Mouse (Mus musculus): ENCODE measurements around the gene Daglb.

The Daglb gene

DNA sequence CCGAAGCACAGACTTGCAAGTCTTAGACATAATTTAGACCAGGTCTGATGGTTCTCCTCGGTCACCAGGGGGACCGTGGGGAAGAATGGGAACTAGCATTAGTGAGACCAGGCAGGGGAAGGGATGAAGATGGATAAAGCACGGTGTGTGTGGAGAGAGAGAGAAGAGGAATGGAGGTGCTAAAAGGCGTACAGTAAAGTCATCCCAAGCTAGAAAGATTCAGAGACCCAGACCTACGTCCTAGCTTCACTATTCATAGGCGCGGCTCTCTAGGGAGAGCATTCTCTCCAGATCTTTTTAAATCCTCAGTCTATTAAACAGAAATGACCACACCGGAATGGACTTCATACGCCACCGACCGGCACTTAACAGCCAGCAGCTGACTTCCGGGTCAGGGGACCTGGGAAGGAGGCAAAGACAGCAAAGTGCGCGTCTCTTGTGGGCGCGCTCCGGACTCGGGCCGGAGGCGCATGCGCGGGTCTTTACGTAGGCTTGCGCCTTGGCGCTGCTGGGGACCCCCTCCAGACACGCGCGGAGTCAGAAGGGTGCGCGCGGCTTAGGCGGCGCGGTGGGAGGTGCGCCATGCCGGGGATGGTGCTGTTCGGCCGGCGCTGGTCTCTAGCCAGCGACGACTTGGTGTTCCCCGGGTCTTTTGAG lies at the start of gene Daglb:
TSS of gene Daglb (plus strand) at position 485 of the 657 bp plus-strand sequence.
- peak; percentile 92 for DNase-seq

DNA sequence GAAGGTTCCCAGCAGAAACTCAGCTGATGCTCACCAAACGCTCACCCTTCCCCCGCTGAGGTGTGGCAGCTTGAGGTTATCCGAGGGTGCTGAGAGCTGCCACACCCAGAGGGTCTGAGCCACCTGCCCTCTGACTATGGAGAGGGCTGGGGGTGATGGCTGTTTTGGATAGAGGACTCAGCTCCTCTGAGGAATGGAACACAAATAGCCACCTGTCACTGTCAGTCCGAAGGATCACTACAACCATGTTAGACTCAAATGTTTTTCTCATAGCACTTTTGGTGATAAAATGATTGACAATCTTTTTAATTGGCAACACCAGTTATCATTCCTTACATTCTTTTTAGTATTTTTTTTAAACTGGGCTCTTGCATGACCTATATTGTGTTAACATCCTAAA lies 42.9 kb upstream of the Daglb start:
- DNase-seq, result no peak

DNA sequence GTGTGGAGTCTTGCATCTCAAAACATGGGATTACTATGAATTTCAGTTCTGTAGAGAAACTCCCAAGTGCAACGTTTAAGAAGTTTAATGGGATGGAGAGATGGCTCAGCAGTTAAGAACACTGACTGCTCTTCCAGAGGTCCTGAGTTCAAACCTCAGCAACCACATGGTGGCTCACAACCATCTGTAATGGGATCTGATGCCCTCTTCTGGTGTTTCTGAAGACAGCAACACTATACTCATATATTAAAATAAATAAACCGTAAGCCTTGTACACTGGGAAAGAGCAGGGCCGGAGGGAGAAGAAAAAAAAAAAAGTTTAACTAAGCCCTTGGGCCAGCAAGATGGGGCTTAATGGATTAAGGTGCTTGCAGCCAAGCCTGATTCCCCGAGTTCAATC lies 41.4 kb upstream of the Daglb start:
- DNase-seq, result no peak

DNA sequence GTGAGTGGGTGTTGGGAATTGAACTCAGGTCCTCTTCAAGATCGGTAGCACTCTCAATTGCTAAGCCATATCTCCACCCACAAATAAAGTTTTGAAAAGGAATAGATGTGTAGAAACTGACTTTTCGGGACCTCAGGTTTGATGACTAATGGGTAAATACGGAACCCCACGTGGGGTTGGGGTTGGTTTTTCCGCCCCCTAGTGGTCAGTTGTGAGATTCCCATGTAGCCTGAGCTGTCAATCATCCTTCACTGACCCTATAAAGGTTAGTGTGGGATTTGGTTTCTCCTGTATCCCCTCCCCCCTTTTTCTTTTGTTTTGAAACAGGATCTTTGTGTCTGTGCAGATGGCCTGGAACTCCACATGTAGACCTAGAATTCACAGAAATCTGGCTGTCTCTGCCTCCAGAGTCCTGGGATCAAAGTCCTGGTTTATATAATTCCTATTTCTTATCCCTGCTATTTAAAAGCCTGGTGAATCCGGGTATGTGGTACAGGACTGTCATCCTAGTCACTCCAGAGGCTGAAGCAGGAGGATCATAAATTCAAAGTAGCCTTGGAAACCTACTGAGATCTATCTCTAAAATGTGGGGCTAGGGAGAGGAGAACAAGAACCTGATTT lies 40.4 kb upstream of the Daglb start:
- DNase-seq, result peak; percentile 73

DNA sequence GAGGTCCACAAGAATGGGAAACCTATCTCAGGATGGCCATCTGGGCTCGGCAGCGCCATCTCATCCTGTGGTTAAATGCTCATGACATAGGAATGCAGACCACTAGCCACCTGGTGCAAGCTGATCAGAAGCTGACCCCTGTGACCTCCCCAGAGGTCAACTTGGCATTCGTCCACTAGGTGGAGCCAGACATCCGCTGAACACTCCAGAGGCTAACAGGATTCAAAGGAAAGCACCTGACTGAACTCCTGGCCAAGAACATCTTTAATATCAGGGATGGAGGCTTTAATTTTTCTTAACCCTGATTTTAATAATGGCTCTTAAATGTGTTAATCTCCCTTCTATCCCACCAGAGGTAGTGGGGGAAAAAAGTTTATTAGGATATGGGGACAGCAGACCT lies 30.0 kb upstream of the Daglb start:
- DNase-seq, result peak; percentile 86

DNA sequence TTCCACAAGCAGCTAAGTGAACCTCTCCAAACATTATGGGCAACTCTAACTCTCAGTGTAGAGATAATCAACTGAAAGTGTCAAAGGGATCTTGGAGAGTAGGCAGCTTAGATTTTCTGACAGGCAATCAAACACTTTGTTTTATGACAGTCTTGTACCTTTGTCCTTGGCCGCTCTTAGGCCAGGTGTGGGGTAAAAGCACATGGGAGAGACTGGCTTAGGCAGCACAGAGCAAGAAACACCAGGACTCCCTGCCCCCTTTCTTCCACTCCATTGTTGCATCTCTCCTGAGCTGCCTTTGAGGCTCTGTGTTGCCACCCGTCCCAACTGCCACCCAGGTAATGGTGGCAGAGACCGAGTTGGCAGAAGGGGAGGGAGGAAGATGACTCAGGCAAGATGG lies 23.1 kb upstream of the Daglb start:
- DNase-seq, result no peak

DNA sequence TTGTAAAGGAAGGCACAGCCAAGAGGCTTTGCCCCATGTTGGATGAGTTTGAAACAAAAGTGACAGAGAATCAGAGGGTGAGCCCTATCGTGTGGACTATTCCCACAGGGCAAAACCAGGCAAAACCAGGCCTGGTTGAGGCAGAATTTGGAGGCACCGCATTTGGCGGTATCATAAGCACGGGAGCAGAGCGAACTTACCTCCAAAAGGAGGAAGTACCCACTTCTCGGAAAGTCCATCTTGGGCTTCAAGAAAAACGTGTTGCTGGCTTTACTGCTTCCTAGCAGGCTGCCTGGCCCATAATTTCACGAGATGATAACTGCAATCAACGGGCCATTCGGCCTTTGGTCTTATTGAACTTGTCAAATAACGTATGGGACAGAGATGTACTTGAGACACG lies 22.6 kb upstream of the Daglb start:
- no peak for DNase-seq

DNA sequence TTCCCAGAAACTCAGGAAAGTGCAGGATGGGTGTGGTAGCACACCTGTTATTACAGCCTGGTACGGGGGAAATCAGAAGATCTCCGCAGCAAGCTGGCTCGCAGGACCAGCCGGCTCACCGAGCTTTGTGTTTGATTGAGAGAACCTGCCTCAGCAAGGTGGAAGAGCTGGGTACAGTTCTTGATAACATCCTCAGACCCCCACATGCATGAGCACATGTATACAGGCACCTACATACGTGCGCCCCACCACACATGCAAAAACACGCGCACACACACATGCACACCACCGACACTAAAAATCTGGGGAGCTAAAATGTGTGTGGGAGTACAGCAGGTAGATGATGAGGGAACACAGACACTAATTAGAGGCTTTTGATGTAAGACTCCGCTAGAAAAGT lies 713 bp upstream of the Daglb start:
- DNase-seq, result no peak

DNA sequence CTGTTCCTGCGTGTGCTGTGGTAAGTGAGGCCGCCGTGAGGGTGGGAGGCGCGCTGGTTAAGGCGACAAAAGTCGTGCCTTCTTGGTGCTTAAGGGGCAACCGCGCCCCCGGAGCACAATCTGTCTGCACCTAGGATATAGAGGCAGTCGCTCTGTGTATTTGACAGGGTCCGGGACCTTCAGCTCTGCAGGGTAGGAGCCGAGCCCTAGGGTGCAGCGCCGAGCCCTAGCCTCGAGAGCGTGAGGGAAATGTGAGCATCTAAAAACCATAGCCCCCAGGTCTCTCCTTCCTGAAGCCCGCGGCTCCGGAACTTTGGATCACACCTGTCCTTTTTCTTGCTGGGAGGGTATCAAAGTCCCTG lies 354 bp downstream of the Daglb start:
- no peak for DNase-seq

DNA sequence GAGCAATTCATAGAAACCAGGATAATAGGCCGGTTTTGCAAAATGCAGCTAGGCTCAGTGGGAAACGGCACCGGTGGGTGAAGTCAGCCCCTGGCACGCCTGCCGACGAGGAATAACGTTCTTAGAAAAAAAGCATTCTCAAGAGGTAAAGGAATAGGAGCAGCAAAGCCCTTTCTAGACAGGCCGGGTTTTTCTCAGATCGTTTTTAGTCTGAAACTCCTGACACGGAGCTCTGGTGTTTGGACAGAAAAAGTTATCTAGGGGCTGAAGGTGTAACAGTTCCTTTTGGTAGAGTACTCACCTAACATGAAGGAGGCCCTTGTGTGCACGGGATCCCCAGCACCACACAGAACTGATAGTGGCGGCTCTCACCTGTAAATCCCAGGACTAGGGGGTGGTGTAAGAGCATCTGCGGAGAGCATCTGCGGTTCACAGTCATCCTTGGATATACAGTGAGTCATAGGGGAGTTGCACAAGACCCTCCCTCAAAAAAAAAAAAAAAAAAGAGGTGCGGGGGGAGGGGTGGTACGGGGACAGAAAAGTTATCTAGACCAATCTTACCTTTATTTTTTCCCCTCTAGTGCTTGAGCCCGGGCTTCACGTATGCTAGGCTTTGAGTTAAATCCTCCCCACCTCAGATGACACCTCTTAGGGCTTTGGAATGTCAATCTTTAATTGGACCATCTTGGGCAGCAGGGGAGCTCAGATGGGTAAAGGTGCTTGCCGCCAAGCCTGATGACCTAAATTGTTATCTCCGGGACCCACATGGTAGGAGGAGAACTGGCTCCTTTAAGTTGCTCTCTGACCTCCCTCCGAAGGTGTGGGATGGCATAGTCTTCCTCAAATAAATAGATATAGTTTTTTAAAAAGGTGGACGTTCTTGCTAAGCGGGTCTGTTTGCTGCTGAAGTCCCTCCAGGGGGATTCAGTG lies 1.0 kb downstream of the Daglb start:
- DNase-seq, result no peak

DNA sequence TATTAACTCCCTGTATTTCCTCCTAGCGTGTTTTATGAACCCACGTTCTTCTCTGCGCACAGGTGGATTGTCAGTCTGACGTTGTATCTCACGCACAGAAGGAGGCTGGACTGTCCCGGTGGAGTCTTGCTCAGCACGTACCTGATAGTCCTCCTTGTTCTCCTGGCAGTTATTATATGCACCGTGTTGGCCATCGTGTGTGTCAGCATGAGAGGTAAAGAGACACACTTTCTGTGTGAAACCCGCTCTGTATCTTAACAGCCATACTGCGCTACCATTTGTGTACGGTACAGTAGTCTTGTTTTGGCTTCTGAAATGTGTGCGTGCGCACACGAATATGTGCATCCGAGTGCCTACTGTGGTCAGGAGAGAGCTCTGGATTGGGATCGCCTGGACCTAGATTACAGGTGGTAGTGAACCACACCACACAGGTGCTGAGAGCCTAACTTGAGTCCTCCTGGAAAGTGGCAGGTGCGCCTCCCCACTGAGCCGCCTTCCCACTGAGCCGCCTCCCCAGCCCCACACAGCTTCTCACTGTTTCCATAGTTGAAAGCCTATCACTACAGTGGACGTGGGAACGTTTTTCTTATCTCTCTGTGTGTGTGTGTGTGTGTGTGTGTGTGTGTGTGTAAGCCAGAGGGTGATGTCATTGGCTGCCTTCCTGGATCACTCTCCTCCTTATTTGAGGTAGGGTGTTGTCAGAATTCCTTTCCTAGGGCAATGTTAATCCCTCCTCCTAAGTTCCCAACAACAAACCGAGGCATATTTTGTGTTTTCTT lies 2.7 kb downstream of the Daglb start:
- no peak for DNase-seq

DNA sequence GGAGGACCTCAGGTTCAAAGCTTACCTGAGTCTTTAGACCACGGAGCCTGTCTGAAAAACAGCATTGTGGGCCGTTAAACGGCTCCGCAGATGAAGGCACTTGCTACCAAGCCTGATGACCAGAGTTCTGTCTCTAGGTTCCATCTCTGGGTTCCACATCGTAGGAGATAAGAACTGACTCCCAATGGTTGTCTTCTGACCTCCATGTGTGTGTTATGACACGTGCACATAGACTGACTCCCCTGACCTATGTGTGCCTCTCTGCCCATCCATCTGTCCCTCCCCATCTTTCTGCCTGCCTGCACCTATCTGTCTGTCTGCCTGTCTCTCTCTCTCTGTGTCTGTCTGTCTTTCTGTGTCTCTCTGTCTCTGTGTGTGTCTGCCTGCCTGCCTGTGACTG lies 3.5 kb downstream of the Daglb start:
- no peak for DNase-seq

DNA sequence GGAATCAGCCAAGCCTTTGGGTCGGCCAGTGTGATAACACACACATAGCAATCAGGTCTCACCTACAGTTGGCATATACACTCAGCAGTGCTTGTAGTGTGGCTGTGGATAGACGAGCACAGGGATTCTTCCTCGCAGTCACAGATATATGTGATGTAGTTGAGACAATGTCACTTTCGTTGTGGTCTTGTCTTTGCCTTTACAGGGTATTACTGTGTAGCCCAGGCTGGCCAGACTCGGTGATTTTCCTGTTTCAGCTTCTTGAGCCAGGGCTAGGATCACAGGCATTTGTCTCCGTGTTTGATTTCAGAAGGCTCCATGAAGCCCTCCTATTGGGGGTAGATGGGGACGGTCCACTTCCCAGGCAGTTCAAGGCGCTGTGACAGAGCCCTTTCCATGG lies 5.2 kb downstream of the Daglb start:
- DNase-seq, result no peak

DNA sequence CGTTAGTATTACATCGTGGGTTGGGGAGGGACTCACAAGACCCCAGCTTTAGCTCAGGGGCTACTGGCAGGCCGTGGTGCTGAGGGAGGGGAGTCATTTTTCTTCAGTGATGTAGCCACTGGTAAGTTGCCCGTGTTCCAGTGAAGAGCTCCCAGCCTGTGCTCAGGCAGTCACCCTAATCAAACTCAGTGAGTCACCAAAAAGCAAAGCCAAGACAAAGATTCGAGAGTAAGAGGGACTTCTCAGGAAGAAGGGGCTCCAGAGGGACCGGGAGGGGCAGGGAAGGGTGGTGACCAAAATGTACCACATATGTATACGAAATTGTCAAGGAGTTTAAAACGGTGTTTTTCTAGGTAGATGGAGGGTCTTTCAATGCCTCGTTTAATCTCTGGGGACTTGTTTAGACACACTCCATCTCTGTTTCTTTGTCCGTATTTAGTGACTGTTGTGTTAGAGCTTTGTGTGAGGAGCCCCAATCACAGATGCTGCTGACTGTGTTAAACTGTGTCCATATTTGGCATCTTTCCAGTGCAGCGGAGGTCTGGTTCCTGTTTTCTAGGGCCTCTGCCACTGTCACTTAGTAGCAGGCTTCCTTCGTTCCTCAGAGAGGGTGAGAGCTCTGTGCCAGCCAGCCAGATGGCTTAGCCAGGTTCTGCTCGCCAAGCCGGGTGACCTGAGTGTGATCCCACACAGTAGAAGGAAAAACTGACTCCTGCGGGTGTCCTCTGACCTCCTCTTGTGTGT lies 6.2 kb downstream of the Daglb start:
- DNase-seq, result peak; percentile 51

DNA sequence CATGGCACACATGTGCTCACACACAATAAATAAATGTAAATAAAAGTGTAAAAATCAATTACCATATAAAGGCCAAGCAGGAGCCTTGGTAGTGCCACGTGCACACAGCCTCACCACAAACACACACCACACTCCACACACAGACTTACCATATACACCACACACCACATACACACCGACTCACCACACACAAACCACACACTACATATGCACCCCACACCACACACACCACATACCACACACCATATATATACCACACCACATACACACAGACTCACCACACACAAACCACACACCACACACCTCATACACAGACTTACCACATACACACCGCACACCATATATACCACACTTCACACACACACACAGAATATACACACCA lies 6.8 kb downstream of the Daglb start:
- no peak for DNase-seq

DNA sequence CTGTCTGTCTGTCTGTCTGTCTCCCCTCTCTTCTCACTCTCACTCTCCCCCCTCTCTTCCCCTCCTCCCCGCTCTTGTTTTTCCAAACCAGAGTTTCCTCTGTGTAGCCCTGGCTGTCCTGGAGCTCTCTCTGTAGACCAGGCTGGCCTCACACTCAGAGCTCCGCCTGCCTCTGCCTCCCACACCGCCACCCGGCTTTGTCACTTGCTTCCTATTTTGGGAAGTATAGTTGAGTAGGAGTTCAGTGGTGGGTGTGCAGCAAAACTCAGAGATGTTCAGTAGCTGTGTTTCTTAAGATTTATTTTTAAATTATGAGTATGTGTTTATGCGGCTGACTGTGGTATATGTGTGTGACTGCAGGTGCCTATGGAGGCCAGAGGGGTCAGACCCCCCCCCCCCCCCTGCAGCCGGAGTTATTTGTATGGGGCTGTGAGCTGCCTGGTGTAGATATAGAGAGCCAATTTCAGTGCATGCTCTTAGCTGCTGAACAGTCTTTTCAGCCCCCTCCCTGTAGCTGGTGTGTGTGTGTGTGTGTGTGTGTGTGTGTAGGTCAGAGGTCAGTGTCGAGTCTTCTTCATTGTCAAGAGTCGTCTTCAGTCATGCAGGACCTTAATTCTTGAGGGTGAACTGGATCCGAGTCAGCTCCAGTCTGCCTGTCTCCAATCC lies 7.7 kb downstream of the Daglb start:
- no peak for DNase-seq

DNA sequence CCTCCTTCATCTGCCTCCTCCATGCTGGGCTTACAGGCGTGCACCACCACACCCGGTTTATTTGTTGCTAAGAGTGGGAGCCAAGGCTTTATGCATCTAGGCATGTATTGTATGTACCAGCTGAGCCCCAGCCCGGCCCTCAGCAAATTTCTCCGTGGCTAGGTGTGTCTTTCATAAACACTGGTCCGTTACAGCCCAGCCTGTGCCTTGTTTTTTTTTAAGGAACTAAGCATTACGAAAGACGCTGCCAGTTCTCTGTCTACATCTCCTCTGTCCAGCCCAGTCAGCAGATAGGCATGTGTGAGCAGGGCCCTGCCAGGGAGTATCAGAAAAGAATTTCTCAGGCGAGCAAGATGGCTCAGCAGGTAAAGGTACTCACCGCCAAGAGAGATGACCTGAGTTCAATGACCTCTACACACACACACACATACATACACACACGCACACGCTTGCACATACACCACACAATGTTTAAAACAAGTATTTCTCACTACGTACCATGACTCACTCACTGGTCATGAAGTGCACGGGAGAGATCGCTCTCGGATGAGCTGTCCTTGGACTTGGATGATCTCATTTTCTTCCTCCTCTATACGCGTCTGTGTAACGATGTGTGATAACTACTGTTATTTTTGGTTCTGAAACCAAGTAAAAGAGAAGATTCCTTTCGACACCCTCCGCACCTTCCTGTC lies 10.9 kb downstream of the Daglb start:
- no peak for DNase-seq

DNA sequence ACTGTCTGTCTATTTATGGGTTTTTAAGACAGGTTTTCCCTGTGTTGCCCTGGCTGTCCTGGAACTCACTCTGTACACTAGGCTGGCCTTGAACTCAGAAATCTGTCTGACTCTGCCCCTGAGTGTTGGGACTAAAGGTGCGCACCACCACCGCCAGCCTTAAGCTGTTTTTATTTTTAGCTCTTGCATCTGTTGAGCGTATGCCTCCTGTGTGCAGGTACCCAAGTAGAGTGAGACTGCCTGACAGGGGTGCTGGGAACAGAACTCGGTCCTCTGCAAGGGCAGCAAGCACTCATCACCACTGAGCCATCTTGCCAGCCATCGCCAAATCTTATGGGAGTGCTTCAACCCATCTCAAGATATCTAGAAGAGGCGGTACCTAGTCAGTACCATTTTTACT lies 11.6 kb downstream of the Daglb start:
- DNase-seq, result no peak

DNA sequence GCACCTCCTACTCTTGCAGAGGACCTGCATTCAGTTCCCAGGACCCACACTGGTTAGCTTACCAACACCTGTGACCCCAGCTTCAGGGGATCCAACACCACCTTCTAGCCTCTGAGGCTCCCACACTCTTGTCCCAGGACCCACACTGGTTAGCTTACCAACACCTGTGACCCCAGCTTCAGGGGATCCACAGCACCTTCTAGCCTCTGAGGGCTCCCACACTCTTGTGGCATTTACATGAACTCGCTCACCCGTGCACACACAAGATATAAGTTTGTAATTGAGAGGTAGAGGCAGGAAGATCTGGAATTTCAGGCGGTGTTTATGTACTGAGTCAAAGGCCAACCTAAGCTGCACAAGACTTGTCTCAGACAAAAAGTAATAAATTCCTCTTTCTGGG lies 13.5 kb downstream of the Daglb start:
- no peak for DNase-seq

DNA sequence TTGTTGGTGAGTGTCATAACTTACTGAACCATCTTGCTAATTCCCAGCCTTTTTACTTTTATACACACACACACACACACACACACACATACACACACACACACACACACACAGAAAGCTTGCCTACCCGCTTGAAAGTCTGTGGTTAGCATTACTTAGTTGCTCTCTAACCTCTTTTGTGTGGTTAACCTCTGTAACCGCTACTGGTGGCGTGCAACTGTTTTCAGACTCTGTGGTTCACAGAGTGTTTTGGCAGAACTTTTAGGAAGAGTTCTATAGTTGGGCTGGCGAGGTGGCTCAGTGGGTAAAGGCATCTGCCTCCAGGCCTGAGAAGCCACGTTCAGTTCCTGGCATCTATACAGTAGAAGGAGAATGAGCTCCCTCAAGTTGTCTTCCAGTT lies 20.6 kb downstream of the Daglb start:
- no peak for DNase-seq

DNA sequence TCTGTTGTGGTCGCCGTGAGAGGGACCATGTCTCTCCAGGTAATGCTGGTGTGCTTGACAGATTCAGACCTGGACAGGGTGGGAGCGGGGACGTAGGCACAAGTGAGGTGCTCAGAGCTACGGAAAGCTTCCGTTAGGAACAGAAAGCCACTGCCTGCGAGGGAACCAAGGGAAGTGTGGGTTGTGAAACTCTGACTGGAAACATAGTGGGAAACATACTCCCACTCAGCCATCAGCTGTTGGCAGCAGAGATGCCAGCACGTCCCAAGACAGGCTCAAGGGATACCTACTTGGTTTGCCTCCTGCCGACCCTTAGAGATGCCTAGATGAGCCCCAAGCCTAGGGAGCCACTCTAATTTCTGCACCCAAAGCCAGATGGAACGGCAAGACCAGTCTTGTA lies 22.8 kb downstream of the Daglb start:
- DNase-seq, result no peak

All from kidney, postnatal 10 days (tissue).